Mouse (Mus musculus): ENCODE measurements at regions not wholly inside any gene's neighbourhood (a gene's known extent, or its start where the extent isn't known, plus 50 kb on each side); places are given as distances from the start of the nearest gene placed in this dataset.

GRCm38 (mm10) chr4:53949164-53949563 lies 123.3 kb downstream of the Tmem38b start:
- Histone ChIP-seq H3K4me1 (replicated peaks; ENCODE audit: control insufficient read depth, insufficient read depth, low read length) (no peaks in the 10 kb centered on the region), H3K9me3 (ENCODE audit: control insufficient read depth) (no peaks in the 10 kb centered on the region), H3K9ac (ENCODE audit: low read depth, low read length) (no peak overlapping the region), H3K27me3 (replicated peaks; ENCODE audit: control insufficient read depth, insufficient read depth, low read length) (no peaks in the 10 kb centered on the region), H3K36me3 (ENCODE audit: control insufficient read depth, insufficient read depth) (no peaks in the 10 kb centered on the region), H3K4me3 (ENCODE audit: low read depth, low read length) (no peak overlapping the region), H3K27ac (ENCODE audit: low read depth, low read length) (no peak overlapping the region), H3K4me2 (replicated peaks; ENCODE audit: low read depth) (no peak overlapping the region)
- 81% methylated on average over 3 of the region's 3 CpGs for WGBS
- TF ChIP-seq CTCF (IDR thresholded peaks at IDR 0.05; ENCODE audit: low read depth) = no peak
- no peak for ATAC-seq

- Histone ChIP-seq H3K4me2 (replicated peaks; ENCODE audit: low read depth) (no peak overlapping the region), H3K9ac (ENCODE audit: low read depth, low read length) (no peak overlapping the region), H3K36me3 (ENCODE audit: control insufficient read depth, insufficient read depth) (no peaks in the 10 kb centered on the region), H3K4me1 (replicated peaks; ENCODE audit: control insufficient read depth, insufficient read depth, low read length) (no peaks in the 10 kb centered on the region), H3K27ac (ENCODE audit: low read depth, low read length) (no peak overlapping the region), H3K9me3 (ENCODE audit: control insufficient read depth) (no peaks in the 10 kb centered on the region), H3K4me3 (ENCODE audit: low read depth, low read length) (no peak overlapping the region), H3K27me3 (replicated peaks; ENCODE audit: control insufficient read depth, insufficient read depth, low read length) (no peaks in the 10 kb centered on the region)
- TF ChIP-seq CTCF (IDR thresholded peaks at IDR 0.05; ENCODE audit: low read depth) = no peak
- 83% methylated on average over 5 of the region's 6 CpGs for WGBS
- ATAC-seq = no peak
These were observed 124.7 kb downstream of the Tmem38b start for GRCm38 (mm10) chr4:53950496-53950895.

GRCm38 (mm10) chr4:53951003-53951733 lies 125.3 kb downstream of the Tmem38b start:
- H3K36me3 ChIP-seq (ENCODE audit: control insufficient read depth, insufficient read depth) = no peaks in the 10 kb centered on the region
- TF ChIP-seq CTCF (IDR thresholded peaks at IDR 0.05; ENCODE audit: low read depth) = no peak

GRCm38 (mm10) chr4:53951734-53952109 lies 125.9 kb downstream of the Tmem38b start:
- WGBS = 68% methylated on average over 5 of the region's 5 CpGs
- Histone ChIP-seq H3K4me1 (replicated peaks; ENCODE audit: control insufficient read depth, insufficient read depth, low read length) (no peaks in the 10 kb centered on the region), H3K4me2 (replicated peaks; ENCODE audit: low read depth) (no peak overlapping the region), H3K36me3 (ENCODE audit: control insufficient read depth, insufficient read depth) (no peaks in the 10 kb centered on the region), H3K27ac (ENCODE audit: low read depth, low read length) (no peak overlapping the region), H3K9me3 (ENCODE audit: control insufficient read depth) (no peaks in the 10 kb centered on the region), H3K27me3 (replicated peaks; ENCODE audit: control insufficient read depth, insufficient read depth, low read length) (no peaks in the 10 kb centered on the region), H3K4me3 (ENCODE audit: low read depth, low read length) (no peak overlapping the region), H3K9ac (ENCODE audit: low read depth, low read length) (no peak overlapping the region)
- ATAC-seq = no peak
- no peak for TF ChIP-seq CTCF (IDR thresholded peaks at IDR 0.05; ENCODE audit: low read depth)

More at GRCm38 (mm10) chr4:53951003-53951733, 125.3 kb downstream of the Tmem38b start:
- no peaks in the 10 kb centered on the region for H3K9me3 ChIP-seq (ENCODE audit: control insufficient read depth)
- H3K9ac ChIP-seq (ENCODE audit: low read depth, low read length) = no peak overlapping the region
- H3K27ac ChIP-seq (ENCODE audit: low read depth, low read length) = no peak overlapping the region
- no peaks in the 10 kb centered on the region for H3K4me1 ChIP-seq (replicated peaks; ENCODE audit: control insufficient read depth, insufficient read depth, low read length)
- H3K4me2 ChIP-seq (replicated peaks; ENCODE audit: low read depth) = no peak overlapping the region
- 21% methylated on average over 3 of the region's 3 CpGs for WGBS
- H3K27me3 ChIP-seq (replicated peaks; ENCODE audit: control insufficient read depth, insufficient read depth, low read length) = no peaks in the 10 kb centered on the region
- H3K4me3 ChIP-seq (ENCODE audit: low read depth, low read length) = no peak overlapping the region
- no peak for ATAC-seq

- H3K4me3 ChIP-seq (ENCODE audit: low read depth, low read length) = no peak overlapping the region
- H3K9me3 ChIP-seq (ENCODE audit: control insufficient read depth) = no peaks in the 10 kb centered on the region
- WGBS = 19% methylated on average over 3 of the region's 3 CpGs
- no peak overlapping the region for H3K4me2 ChIP-seq (replicated peaks; ENCODE audit: low read depth)
- no peak overlapping the region for H3K27ac ChIP-seq (ENCODE audit: low read depth, low read length)
- H3K4me1 ChIP-seq (replicated peaks; ENCODE audit: control insufficient read depth, insufficient read depth, low read length) = no peaks in the 10 kb centered on the region
- no peaks in the 10 kb centered on the region for H3K36me3 ChIP-seq (ENCODE audit: control insufficient read depth, insufficient read depth)
- TF ChIP-seq CTCF (IDR thresholded peaks at IDR 0.05; ENCODE audit: low read depth) = no peak
- no peak overlapping the region for H3K9ac ChIP-seq (ENCODE audit: low read depth, low read length)
- ATAC-seq = no peak
- H3K27me3 ChIP-seq (replicated peaks; ENCODE audit: control insufficient read depth, insufficient read depth, low read length) = no peaks in the 10 kb centered on the region
These were observed 126.4 kb downstream of the Tmem38b start for GRCm38 (mm10) chr4:53952288-53952687.

- Histone ChIP-seq H3K27me3 (replicated peaks; ENCODE audit: control insufficient read depth, insufficient read depth, low read length) (no peaks in the 10 kb centered on the region), H3K4me3 (ENCODE audit: low read depth, low read length) (no peak overlapping the region), H3K4me2 (replicated peaks; ENCODE audit: low read depth) (no peak overlapping the region), H3K27ac (ENCODE audit: low read depth, low read length) (no peak overlapping the region), H3K36me3 (ENCODE audit: control insufficient read depth, insufficient read depth) (no peaks in the 10 kb centered on the region), H3K4me1 (replicated peaks; ENCODE audit: control insufficient read depth, insufficient read depth, low read length) (no peaks in the 10 kb centered on the region), H3K9ac (ENCODE audit: low read depth, low read length) (no peak overlapping the region), H3K9me3 (ENCODE audit: control insufficient read depth) (no peaks in the 10 kb centered on the region)
- ATAC-seq = no peak
- TF ChIP-seq CTCF (IDR thresholded peaks at IDR 0.05; ENCODE audit: low read depth) = no peak
- 82% methylated on average over 3 of the region's 3 CpGs for WGBS
These were observed 136.6 kb downstream of the Tmem38b start for GRCm38 (mm10) chr4:53962458-53962857.
